Mouse (Mus musculus) hindbrain, embryonic 10.5 days (tissue): ENCODE results near the gene Btbd9. TPM values are rescaled to one million over a fixed set of nuclear protein-coding genes. Genes with fewer than 3 reads are reported as not detected.

Experiments used
- DNase-seq: peaks from one replicate; pipeline ENCODE4 v3.0.0-alpha.2; 2017; ENCODE audit warnings: low spot score
- H3K27ac ChIP-seq: fragments of 300-500 bp; sonication (generic); 2 replicates; pipeline ENCODE4 v1.5.1; 2016; ENCODE audit warnings: mild to moderate bottlenecking, moderate library complexity
- H3K27me3 ChIP-seq: fragments of 300-500 bp; sonication (generic); 2 replicates; pipeline ENCODE4 v1.6.1; 2016; ENCODE audit warnings: mild to moderate bottlenecking; ENCODE audit not compliant: poor library complexity, insufficient read depth, severe bottlenecking
- H3K36me3 ChIP-seq: fragments of 300-500 bp; sonication (generic); 2 replicates; pipeline ENCODE4 v1.6.1; 2016; ENCODE audit warnings: mild to moderate bottlenecking, moderate library complexity
- H3K4me1 ChIP-seq: fragments of 300-500 bp; sonication (generic); replicated peaks from 2 replicates; pipeline ENCODE4 v1.6.1; 2016; ENCODE audit warnings: mild to moderate bottlenecking
- H3K4me3 ChIP-seq: fragments of 300-500 bp; sonication (generic); 2 replicates; pipeline ENCODE4 v1.5.1; 2016; ENCODE audit warnings: mild to moderate bottlenecking, moderate library complexity
- H3K9me3 ChIP-seq: fragments of 300-500 bp; sonication (generic); 2 replicates; pipeline ENCODE4 v1.6.1; 2016; ENCODE audit warnings: mild to moderate bottlenecking, moderate library complexity
- WGBS: fragments of 180-500 bp; shearing (Covaris S2); methylation state at CpG from one replicate; pipeline ENCODE4 v1.1.7; 2016; 5-methylcytosine and 5-hydroxymethylcytosine counted together
- polyA plus RNA-seq: library from polyadenylated mRNA; unstranded; fragments of >200 nt; fragmentation: Nextera tagmentation; extraction: Ambion mirVana; gene quantifications from 2 replicates; pipeline ENCODE4 v1.2.1, GENCODE M21; 2016

Gene Btbd9
- polyA plus RNA-seq, 1 experiment from 2014 or later = 67.3 TPM

DNA sequence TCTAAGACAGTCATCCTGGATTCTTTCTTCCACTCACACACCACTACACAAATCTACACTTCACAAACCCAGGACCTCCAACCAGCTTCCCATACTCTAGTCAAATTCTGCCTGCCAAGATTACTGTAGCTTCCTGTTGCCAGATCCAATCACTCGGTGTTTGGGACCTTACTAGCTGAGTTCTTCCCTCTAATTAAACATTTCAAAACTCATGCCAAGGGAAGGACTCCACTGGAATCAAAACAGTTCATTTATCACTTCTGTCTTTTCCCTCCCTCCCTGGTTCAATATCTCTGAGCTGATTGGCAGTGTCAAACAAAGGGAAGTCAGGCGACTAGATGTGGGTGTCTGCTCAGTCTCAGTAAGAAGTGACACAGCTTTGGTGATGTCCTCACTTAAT is 101.7 kb downstream of the Btbd9 start:
- WGBS = 67% methylated on average over 2 of the region's 2 CpGs
- H3K27me3 ChIP-seq = no peaks in the 10 kb centered on the region

DNA sequence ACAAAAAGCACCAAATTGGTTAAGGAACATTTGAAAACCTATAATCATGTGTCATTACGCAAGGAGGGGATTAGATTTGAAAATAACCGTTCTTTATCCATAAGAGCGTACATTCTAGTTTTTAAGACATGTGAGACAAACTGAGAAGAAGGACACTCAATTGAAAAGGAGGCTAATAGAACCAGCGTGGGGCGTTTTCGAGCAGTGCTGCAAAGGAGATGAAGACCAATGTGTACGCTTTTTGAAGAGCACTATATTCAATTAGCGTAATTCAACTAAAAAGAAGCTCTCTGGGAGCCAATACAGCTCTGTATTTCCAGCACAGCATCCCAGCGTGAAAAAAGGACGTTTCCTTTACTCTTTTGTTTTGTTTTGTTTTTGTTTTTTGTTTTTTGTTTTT is 103.5 kb downstream of the Btbd9 start:
- Histone ChIP-seq H3K4me1 (peaks cover 32% of the 10 kb centered on the region), H3K27me3 (no peaks in the 10 kb centered on the region), H3K27ac (no peak overlapping the region), H3K36me3 (no peaks in the 10 kb centered on the region; the same call in 1 of the 2 replicates), H3K4me3 (no peak overlapping the region), H3K9me3 (no peaks in the 10 kb centered on the region)
- no peak for DNase-seq
- 94% methylated on average over 10 of the region's 10 CpGs for WGBS

More for the DNA sequence above, 101.7 kb downstream of the Btbd9 start:
- no peak for DNase-seq
- H3K36me3 ChIP-seq = no peaks in the 10 kb centered on the region; the same call in 1 of the 2 replicates
- H3K9me3 ChIP-seq = no peaks in the 10 kb centered on the region
- no peak overlapping the region for H3K4me3 ChIP-seq
- no peak overlapping the region for H3K27ac ChIP-seq
- H3K4me1 ChIP-seq = peaks cover 15% of the 10 kb centered on the region

DNA sequence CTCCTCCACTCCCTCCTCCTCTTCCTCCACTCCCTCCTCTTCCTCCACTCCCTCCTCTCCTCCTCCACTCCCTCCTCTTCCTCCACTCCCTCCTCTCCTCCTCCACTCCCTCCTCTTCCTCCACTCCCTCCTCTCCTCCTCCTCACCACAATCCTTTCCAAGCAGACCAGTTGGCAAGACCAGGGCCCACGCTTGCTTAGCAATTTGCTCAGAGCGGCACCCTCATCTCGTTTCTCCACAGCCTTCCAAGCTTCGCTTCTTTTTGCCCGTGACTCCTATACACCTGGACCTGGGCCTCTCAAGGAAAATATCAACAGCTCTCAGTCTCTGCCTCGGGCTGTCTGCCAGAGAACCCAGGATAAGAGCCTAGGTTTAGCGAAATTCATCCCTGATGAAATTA is 104.8 kb downstream of the Btbd9 start:
- Histone ChIP-seq H3K4me1 (peaks cover 43% of the 10 kb centered on the region), H3K9me3 (no peaks in the 10 kb centered on the region), H3K36me3 (no peaks in the 10 kb centered on the region; the same call in 1 of the 2 replicates), H3K4me3 (no peak overlapping the region), H3K27me3 (no peaks in the 10 kb centered on the region), H3K27ac (no peak overlapping the region)
- WGBS = 78% methylated on average over 7 of the region's 7 CpGs
- DNase-seq = no peak

DNA sequence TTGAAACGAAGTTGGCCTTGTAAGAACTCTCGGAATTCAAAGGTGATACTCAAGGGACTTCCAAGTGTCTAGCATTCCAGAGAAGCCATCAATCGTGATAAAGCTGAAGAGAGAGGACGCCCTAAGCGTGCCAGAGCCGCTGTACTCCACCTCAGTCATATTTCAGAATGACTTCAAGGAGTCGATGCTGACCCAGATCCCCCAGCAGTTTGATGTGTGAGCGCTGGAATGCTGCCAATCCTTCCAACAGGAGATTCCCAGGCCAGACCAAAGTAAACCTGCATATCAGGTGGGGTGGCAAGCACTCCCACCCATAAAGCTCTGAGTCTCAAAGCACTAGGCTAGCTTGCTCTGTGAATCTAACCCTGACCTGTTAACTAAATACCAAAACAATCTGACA is 105.5 kb downstream of the Btbd9 start:
- H3K4me1 ChIP-seq = peaks cover 43% of the 10 kb centered on the region
- H3K27ac ChIP-seq = 0 out of 2 replicates have a peak overlapping the region, but pooled peaks have one; percentile 40
- no peaks in the 10 kb centered on the region for H3K27me3 ChIP-seq
- H3K4me3 ChIP-seq = no peak overlapping the region
- WGBS = 74% methylated on average over 8 of the region's 8 CpGs
- H3K9me3 ChIP-seq = no peaks in the 10 kb centered on the region
- H3K36me3 ChIP-seq = no peaks in the 10 kb centered on the region; the same call in 1 of the 2 replicates
- DNase-seq = no peak

DNA sequence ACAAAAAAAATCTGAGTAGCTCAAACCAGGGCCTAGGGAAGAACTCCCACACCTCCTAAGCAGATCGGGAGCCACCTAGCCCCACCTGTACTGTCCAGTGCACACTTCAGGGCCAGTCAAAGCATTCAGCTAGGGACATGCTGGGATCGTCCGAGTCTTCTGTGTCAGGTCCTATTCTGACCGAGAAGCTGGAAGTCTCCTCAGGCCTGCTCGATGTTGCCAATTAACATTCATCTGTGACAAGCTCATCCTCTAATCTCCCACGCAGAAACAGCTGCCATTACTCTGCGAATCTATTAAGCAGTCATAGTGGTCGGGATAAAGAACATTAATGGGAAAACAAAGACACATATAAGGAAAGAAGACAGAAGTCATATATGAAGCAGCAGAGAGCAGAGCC is 106.0 kb downstream of the Btbd9 start:
- H3K27ac ChIP-seq = no peak overlapping the region
- H3K4me1 ChIP-seq = peaks cover 43% of the 10 kb centered on the region
- H3K27me3 ChIP-seq = no peaks in the 10 kb centered on the region
- H3K9me3 ChIP-seq = no peaks in the 10 kb centered on the region
- no peak for DNase-seq
- no peaks in the 10 kb centered on the region for H3K36me3 ChIP-seq
- H3K4me3 ChIP-seq = no peak overlapping the region
- 69% methylated on average over 8 of the region's 8 CpGs for WGBS

DNA sequence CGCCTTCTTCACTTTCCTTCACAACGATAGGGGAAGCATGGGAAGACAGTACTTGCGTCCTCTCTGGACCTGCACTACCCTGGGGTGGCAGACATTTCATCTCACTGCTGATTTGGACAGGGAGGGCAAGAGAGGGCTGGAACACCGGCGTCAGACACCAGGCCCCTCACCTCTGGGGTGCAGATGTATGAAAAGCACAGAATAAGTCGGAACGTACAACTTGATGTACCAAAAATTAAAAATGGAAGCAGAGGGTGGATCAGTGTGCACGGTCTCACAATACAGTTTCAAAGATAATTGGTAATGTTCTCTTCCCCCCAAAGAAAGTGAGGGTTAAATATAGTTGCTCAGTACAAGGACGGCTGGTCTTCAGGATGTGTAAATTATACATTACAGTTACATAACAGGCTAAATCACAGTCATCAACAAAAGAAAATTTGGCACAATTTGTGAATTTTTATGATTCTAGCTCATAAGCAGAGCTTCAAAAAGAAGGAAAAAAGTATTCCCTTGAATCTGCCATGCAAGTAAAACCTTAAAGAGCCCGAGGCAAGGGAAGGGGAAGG is 106.7 kb downstream of the Btbd9 start:
- H3K27ac ChIP-seq = no peak overlapping the region
- H3K27me3 ChIP-seq = no peaks in the 10 kb centered on the region
- no peak for DNase-seq
- H3K9me3 ChIP-seq = no peaks in the 10 kb centered on the region
- WGBS = 82% methylated on average over 10 of the region's 10 CpGs
- H3K4me1 ChIP-seq = peaks cover 47% of the 10 kb centered on the region
- H3K36me3 ChIP-seq = no peaks in the 10 kb centered on the region
- H3K4me3 ChIP-seq = no peak overlapping the region

- DNase-seq = no peak
- no peaks in the 10 kb centered on the region for H3K27me3 ChIP-seq
- H3K27ac ChIP-seq = peak overlapping the region; percentile 3; the same call in 1 of the 2 replicates
- H3K36me3 ChIP-seq = no peaks in the 10 kb centered on the region
- H3K4me1 ChIP-seq = peaks cover 59% of the 10 kb centered on the region
- no peaks in the 10 kb centered on the region for H3K9me3 ChIP-seq
- H3K4me3 ChIP-seq = no peak overlapping the region
- WGBS = 14% methylated on average over 4 of the region's 4 CpGs
Observed at GRCm38 (mm10) chr17:30468368-30468767, 107.9 kb downstream of the Btbd9 start.

DNA sequence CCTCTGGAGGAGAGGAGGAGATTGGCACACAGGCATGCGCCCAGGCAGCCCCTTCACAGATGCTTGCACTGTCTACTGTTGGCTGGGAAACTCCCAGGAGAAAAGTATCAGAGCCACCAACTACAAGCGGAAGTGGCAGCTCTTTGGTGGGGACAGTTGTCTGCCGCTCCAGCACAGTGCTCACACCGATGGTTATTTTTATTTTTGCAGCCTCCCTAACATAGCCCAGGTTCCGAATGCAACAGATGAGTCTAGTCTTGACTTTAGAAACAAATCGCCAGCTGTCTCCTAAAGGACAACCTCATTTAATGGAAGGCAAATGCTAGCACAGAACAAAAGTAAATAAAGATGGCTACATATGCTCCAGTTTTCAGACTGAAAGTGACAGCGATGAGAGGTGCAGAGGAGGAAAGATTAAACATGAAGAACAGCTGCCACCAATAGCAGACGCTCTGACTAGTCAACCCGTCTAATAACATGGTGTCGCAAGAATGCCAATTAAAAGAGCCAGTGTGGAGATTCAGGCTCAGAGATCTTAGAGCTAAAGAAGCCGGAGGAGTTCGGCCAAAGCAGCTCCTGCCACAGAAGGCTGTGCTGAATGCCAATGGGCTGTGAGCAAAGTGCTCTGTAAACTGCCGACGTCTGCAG is 108.6 kb downstream of the Btbd9 start:
- no peak for DNase-seq
- 55% methylated on average over 14 of the region's 14 CpGs for WGBS
- no peaks in the 10 kb centered on the region for H3K9me3 ChIP-seq
- no peaks in the 10 kb centered on the region for H3K27me3 ChIP-seq
- peak overlapping the region; percentile 64; the same call in 1 of the 2 replicates for H3K27ac ChIP-seq
- H3K36me3 ChIP-seq = no peaks in the 10 kb centered on the region
- peaks cover 66% of the 10 kb centered on the region for H3K4me1 ChIP-seq
- no peak overlapping the region for H3K4me3 ChIP-seq

GRCm38 (mm10) chr17:30465060-30465762 is 111.1 kb downstream of the Btbd9 start:
- no peaks in the 10 kb centered on the region for H3K36me3 ChIP-seq
- H3K27me3 ChIP-seq = no peaks in the 10 kb centered on the region
- H3K9me3 ChIP-seq = no peaks in the 10 kb centered on the region
- peaks cover 54% of the 10 kb centered on the region for H3K4me1 ChIP-seq
- no peak overlapping the region for H3K4me3 ChIP-seq
- DNase-seq = no peak
- WGBS = 81% methylated on average over 6 of the region's 6 CpGs
- H3K27ac ChIP-seq = no peak overlapping the region

- peak overlapping the region; percentile 30; the same call in 1 of the 2 replicates for H3K27ac ChIP-seq
- H3K4me3 ChIP-seq = no peak overlapping the region
- H3K9me3 ChIP-seq = no peaks in the 10 kb centered on the region
- H3K27me3 ChIP-seq = no peaks in the 10 kb centered on the region
- H3K36me3 ChIP-seq = no peaks in the 10 kb centered on the region
- no peak for DNase-seq
- peaks cover 52% of the 10 kb centered on the region for H3K4me1 ChIP-seq
- 52% methylated on average over 5 of the region's 5 CpGs for WGBS
Observed at GRCm38 (mm10) chr17:30464240-30464745, 112.0 kb downstream of the Btbd9 start.

DNA sequence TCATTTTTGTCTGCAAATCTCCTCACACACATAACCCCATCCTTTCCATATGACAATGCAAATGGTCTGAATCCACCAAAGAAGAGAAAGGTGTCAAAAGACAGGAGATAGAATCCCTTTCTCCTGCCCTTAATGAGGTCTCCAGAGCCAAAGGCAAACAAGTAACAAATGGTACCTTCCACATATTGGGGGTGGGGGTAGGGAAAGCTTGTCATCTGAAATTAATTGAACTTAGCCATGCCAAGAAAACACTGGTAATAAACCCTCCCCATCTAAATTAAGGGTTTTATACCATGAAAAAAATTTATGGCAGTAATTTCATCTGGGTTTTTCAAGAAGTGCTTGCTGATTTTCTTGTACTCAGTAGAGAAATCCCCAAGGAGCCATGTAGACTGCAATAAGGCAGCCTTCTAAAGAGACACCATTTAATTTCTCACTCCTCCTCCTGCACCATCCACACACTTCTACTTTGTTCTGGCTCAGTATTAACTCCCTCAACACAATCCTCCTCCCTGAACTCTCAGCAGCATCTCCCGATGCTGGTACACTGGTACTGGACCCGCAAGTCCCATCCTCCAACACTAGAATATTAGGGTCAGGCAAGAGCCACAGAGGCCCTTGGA is 115.5 kb downstream of the Btbd9 start:
- H3K27ac ChIP-seq = no peak overlapping the region

DNA sequence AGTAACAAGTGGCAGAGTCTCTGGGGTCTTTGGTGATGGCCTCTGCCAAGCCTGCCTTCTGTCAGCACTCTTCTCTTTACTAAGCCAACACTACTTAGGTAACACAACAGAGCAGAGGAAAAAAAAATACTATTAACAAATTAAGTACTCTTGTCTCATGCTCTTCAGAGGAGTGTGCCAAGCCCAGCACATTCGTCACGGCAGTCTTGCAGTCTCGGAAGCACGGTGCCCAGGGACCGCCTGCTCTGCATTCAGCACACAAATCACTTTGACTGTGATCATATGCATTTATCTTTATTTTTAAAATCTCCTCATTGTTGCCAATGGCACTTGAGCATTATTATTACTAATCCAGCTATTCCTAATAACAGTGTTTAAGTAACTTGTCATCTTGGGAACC is 116.6 kb downstream of the Btbd9 start:
- DNase-seq = no peak
- 84% methylated on average over 5 of the region's 5 CpGs for WGBS
- H3K4me1 ChIP-seq = peaks cover 41% of the 10 kb centered on the region

More for the DNA sequence above, 115.5 kb downstream of the Btbd9 start:
- no peak for DNase-seq
- no peaks in the 10 kb centered on the region for H3K36me3 ChIP-seq
- no peak overlapping the region for H3K4me3 ChIP-seq
- 87% methylated on average over 2 of the region's 2 CpGs for WGBS
- no peaks in the 10 kb centered on the region for H3K9me3 ChIP-seq
- H3K4me1 ChIP-seq = peaks cover 46% of the 10 kb centered on the region
- H3K27me3 ChIP-seq = no peaks in the 10 kb centered on the region

More for the DNA sequence above, 116.6 kb downstream of the Btbd9 start:
- H3K9me3 ChIP-seq = no peaks in the 10 kb centered on the region
- H3K4me3 ChIP-seq = no peak overlapping the region
- no peaks in the 10 kb centered on the region for H3K27me3 ChIP-seq
- H3K27ac ChIP-seq = no peak overlapping the region
- no peaks in the 10 kb centered on the region for H3K36me3 ChIP-seq
